Mouse (Mus musculus) adrenal gland, postnatal 36 days (tissue): ENCODE measurements around the gene Kcnh3. TPM values are rescaled to one million over a fixed set of nuclear protein-coding genes. Genes with fewer than 3 reads are reported as not detected.

Experiments used
- DNase-seq, 2 experiments: peaks; one replicate each; pipeline ENCODE4 v3.0.0; 2021; ENCODE audit warnings: mixed read lengths in 1 of 2
- long read RNA-seq, 2 experiments: library from polyadenylated mRNA; stranded (forward); transcript quantifications; one replicate each; pipeline ENCODE4 v2.0.0; 2021; ENCODE audit warnings: borderline sequencing depth in 2 of 2
- total RNA-seq, 2 experiments: library from RNA; stranded (reverse); gene quantifications; 2 replicates each; pipeline ENCODE4 v1.2.3; 2021

Kcnh3 gene
- total RNA-seq: 1 to 10 TPM in 1 of 2 experiments, under 1 TPM in 1; 0.40 to 1.2 TPM
- long read RNA-seq, experiment 1: 0 reads
- long read RNA-seq, experiment 2, partial matches to known transcripts: 0 of 1 reads
- long read RNA-seq, experiment 2, other reads (novel, unspliced or antisense): 0 of 1 reads

DNA sequence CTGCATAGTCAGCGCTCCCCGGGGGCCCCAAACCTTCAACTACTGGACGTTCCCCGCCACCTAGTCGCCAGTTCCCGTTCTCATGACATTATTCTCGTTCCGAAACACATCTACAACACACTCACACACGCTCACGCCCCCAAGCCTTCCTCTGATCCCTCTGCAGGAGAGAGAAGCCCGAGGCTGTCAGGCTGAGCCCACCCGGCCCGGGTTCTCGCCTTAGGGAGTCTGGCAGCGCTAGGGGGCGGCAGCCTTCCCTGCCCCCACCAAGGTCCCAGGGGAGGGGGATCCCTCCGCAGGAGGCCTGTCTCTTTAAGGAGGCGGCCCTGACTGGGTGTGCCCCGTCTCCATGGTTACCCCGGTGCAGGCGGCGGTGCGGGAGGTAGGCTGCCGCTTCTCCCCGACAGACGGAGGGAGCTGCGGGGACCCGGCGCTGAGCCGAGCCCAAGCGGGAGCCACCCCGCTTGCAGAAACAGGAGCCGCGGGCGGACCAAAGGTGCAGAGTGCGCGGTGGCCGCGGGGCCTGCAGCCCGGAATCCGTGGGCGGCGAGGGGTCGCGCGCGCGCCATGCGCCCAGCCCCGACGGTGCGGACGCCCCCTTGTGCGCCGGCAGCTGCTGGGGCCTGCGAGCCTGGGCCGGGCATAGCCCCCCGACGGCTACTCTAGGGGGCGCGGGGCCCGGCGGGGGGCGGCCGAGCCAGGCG is at the start of gene Kcnh3:
Gene Kcnh3, plus strand, starts transcription at position 654 of the 704 bp plus-strand sequence.
- peak; percentile 73 to 83 for DNase-seq

DNA sequence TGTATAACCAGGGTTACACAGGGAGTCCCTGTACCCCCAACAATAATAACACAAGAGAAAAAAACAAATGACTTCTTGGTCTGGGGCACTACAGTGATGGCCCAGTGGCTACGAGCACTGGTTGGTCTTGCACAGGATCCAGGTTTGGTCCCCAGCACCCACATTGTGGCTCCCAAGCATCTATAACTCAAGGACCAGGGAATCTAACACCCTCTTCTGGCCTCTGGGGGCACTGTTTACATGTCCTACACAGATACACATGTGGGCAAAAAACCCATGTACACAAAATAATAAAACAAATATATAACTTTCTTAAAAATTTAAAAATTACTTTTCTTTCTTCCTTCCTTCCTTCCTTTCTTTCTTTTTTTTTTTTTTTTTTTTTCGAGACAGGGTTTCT is 45.0 kb upstream of the Kcnh3 start:
- DNase-seq: no peak

DNA sequence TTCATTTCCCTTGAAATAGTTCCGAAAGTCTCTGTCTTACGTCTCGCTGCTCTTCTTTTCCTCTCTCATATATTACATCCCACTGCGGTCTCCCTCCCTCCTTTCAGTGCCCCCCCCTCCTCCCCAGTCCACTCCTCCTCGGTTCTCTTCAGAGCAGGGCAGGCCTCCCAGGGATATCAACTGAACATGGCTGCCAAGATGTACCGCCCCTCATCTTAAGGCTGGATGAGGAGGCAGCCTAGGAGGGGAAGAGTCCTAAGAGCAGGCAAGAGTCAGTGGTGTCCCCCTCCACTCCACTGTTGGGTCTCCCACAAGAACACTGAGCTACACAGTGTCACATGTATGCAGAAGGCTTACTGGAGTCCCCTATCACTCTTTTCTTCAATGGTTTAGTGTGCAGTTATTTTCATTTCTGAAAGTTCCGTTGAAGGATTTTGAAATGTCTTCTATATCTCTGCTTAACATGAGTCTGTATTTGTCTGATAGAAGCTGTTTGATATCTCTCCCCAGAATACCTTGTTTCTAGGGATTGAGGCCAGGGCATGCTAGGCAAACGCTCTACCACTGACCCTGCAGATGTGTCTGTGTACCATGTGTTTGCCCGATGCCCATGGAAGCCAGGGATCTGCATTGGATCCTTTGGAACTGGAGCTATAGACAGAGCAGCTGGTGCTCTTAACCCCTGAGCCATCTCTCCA is 40.3 kb upstream of the Kcnh3 start:
- no peak for DNase-seq

DNA sequence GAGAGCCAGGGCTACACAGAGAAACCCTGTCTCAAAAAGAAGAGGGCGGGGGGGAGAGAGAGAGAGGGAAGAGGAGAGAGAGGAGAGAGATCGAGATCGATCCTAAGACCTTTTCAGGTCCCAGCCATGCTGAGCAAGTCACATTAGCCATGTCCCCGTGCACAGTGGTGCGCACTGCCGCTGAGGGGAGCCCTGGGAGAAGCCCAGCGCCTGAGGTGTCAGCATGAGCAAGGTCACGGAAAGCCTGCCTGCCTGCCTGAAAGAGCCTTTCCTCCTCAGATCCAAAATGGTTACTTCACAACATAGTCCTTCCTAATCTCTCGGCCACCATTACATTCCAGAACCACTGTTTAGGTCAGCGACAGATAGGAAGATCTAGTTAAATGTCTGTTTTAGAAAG is 30.3 kb upstream of the Kcnh3 start:
- peak in 1 of 2 experiments; percentile 15 for DNase-seq

DNA sequence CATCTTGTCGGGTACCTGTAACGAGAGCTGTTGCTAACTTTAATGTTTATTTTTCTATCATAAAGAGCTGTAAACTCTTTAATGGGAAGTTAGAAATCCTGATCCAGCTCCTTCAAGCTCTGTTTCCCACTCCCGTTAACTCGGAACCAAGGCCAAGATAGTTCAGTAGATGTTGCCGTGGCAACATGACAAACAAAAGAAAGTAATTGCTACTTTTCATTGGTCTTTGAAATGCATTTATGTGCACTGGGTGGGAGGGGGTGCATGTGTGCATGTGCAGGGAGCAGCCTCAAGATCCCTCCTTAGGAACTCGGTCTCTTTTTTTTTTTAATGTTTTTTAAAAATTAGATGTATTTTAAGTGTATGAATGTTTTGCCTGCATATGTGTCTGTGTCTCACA is 29.6 kb upstream of the Kcnh3 start:
- DNase-seq: no peak

DNA sequence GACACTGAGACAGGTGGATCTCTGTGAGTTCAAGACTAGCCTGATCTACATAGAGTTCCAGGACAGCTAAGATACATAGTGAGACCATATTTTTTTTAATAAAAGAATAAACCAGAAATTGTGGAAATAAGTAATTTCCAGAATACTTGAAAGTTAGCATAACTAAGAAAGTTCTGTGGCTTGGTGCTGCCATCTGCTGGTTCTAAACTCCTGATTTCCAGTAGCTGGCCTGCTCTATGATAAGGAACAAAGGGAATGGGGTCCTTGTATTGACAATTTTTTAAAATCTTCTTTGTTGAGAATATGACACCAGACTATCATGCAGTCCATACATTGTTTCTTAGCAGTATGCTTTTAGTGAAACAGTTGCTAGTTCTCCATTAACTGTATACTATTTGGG is 25.9 kb upstream of the Kcnh3 start:
- DNase-seq: peak; percentile 26 to 58

DNA sequence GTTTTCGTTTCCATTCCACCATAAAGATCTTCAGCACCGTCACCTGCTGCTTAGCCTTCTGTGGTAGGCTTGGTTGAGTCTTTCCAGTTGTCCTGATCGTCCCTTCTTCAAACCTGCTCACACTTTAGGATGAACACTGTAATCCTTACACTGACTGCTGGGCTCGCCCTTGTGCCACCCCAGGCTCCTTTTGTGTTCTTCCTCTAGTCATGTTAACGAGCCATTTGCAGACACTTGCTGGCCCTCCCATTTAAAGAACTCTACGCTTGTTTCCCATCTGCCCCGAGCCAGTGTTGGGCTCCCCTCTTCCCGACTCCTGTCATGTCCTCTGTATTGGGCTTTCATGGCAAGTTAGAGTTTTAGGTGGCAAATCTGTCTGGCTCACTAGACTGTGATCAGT is 18.7 kb upstream of the Kcnh3 start:
- no peak for DNase-seq

DNA sequence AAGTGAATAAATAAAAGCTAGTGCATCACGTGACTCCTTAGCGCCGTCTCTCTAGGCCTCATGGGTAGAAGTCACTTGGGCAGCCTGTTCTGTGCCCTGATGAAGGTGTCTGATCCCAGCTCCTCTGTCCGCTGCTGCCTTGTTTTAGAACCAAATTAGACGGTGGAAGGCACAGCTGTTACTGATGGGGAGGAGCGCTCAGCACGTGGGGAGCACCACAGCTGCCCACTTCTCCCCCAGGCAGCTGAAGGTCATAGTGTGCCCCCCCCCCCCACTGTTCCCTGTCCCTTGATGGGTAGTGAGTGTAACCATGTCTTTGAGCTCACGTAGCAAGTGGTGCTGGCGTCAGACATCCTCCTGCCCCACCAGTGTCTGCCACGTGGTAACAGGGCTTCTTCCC is 11.5 kb upstream of the Kcnh3 start:
- no peak for DNase-seq

DNA sequence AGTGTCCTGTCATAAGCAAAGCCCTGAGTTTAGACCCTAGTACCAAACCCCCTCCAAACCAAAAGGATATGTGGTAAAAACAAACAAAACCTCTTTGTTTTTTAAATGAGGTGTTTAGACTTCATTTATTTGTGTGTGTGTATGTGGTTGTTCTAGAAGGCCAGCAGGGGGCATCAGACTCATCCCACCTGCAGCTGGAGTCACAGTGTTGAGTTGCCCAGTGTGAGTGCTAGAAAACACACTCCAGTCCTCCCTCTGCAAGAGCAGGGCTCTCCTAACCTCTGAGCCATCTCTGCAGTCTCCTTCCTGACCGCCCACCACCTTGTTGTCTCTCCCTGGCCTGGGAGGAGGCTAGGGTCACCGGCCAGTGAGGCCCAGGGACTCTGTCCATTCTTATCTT is 9.7 kb upstream of the Kcnh3 start:
- peak; percentile 17 to 35 for DNase-seq

DNA sequence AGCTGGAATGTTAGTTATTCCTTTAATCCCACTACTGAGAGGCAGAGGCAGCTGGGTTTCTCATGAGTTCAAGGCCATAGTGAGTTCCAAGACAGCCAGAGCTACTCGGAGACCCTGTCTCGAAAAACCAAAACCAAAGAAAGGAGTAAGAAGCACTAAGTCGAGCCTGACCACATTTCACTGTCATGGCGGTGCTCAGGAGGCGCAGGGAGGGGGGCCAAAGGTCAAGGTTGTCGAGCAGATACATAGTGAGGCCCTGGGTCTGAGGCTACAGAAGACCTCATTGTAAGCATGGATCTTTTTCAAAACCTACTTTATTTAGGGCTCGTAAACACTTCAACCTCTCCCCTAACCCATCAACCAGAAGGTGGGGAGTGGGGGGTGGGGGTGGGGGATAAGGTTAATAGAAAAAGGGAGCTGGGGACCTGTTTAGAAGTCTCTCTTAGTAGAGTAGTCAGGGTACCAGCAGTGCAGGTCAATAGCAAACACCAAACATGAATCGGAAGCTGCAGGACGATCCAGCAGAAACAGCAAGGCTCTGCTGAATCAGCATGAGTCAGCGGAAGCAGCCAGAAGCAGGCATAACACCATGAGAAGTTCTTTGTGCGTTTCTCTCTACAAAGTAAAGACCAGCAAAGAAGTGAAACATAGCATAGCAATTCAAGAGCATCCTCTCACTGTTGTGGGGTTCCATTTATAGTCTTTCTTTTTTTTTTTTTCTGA is 8.8 kb upstream of the Kcnh3 start:
- DNase-seq: peak; percentile 5 to 33

DNA sequence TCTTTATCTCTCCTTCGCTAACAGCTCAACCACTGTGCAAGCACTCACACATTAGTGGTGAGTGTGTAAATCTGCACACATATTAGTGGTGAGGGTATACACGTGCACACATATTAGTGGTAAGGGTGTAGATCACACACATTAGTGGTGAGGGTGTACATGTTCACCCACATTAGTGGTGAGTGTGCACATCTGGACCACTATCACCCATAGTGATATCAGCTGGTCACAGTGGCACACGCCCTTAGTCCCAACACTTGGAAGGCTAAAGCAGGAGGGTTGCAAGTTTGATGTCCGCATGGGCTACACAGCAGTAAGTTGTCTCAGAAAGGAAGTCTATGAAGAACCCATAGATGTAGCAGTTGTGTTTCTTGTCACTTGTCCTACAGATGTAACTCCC is 7.0 kb upstream of the Kcnh3 start:
- DNase-seq: no peak

DNA sequence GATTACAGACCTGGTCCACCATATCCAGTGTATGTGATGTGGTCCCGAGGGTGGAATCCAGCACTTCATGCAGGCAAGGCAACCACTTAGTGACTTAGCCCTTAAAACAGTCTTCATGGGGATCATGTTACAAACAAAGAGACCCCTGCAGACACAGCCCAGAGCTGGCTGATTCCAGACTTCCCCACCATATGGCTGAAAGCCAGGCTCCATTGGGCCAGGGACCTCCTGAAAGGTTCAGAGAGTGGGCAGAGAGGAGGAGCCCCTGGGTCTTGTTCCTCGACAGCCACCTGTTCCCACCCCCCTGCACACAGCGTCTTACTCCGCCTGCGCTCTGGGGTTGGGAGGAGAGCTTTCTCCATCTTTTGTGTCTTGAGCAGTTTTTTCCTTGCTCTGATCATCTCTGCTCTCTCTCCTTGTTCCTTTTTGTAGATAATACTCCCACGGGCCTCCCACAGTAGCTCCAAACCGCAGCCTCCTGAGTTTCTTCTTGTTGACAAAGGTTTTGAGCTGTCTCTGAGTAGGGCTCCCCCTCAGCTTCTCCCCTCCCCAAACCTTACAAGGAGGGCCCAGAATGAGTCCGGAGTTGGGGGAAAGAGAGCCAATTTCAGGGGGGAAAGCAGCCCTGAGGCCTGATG is 3.2 kb upstream of the Kcnh3 start:
- DNase-seq: no peak

DNA sequence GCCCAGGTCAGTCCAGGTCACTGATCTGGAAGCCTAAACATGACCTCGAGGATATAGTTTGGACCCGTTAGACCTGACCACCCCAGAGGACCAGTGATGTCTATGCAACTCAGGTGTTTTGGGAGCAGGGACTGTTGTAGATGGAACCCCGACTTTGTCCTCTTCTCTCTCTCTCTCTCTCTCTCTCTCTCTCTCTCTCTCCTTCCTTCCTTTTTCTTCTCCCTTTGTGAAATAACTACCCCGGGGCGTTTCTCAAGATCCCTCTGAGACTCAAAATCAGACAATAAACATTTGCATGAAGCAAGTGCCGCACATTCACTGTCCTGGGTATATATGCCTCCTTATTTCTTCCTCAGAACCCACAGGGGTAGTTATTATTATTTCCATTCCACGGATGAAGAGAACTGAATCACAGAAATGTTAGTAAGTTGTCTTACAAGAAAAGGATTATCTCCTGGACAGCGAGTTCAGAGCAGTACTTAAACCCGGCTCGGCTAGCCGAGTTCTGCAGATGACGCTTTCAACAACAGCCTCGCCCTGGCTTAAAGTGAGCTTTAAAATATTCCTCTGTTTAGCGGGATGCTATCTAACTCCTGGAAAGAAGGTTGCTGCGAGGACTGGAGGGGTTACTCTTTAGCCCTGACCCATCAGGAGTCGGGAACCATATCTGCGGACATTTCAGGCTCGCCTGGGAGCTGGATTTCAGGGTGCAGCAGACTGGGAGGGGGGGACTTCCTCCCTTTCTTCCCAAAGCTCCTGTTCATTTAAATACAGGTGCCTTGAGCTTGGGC is 1.7 kb upstream of the Kcnh3 start:
- no peak for DNase-seq

DNA sequence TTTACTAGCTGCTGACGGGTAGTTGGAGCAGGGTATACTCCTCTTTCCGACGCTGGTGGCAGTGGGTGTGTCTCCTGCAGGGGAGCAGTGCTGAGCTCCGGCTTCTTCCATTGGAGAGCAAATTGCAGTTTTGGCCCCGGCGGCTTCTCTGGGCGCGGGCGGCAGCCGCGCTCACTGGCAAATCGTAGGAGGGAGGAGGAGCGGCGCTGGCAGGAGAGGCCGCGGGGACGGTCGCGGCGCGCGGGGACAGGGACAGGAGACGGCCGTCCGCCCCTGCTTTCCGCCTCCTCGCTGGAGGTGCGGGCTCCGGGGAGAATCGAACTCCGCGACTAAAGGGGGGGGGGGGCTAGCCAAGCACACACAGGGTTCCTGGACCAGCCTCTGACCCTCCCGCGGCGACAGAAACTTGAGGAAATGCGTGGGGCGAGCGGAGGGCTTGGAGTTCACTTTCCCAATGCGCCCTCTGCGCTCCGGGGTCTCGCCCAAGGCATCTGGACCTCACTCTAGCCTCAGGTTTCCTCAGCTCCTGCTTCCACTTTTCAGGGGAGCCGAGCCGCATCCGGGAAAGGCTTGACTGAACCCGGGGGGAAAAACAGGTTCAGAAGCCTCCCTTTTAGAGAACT is 965 bp upstream of the Kcnh3 start:
- peak; percentile 80 to 81 for DNase-seq

DNA sequence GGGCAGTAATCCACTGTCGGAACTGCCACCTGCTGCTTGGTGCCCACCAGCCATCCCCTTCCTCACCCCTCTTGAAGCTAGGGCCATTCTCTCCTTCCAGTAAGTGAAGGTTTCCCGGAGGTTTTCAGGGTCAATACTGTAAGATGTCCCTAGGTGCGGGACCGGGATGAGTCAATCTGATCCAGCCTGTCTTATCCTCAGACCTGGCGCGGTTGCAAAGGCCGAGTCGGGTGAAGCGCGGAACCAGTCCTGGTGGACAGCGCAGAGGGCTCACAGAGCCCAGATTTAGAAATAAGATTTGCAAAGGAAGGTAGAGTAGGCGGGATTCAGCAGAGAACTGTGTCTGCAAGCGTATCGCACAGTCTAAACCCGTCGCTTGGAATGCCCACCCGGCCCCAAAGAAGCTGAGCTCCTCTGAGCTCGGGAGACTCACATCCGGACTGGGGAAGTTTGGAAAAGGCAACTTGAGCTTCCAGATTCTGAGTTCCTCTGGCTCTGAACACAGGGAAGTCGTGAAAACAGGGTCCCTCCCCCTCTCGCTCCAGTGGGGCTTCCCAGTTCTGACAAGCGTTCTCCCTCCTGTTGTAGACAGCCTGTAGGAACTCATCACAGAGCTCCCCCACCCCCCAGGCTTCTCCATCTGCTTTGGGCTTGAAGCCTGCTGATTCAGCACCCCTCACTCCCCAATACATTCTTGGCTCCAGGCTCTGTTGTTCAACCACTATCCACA is 585 bp downstream of the Kcnh3 start:
- peak; percentile 32 to 35 for DNase-seq

DNA sequence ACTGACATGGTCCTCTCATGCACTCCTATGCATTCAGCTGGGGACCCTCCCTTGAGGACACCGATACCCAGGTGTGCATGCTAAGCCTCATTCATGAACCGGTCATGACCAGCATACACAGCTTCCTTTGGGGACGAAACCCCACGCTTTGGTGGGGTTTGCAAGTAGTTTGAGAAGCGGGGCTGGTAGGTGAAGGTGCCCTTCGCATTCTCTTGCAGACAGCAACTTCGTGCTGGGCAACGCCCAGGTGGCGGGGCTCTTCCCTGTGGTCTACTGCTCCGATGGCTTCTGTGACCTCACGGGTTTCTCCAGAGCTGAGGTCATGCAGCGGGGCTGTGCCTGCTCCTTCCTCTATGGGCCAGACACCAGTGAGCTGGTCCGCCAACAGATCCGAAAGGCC is 1.4 kb downstream of the Kcnh3 start:
- no peak for DNase-seq

DNA sequence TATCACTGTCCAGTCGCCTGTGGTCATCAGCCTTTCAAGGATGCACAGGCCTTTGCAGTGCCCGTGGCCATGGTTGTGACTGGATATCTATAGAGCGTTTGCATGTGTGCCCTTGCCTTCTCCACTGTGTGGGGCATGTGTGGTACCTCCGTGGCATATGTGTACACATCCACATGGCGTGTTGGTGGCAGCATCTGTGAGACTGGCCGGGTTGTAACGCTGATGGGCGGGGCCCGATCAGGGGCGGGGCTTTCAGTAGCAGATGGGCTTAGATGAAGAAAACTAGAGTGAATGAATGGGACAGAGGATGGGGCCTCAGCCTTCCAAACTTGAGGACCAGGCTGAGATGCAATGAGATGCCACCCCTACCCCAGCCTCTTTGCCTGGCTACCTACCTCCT is 7.3 kb downstream of the Kcnh3 start:
- no peak for DNase-seq

DNA sequence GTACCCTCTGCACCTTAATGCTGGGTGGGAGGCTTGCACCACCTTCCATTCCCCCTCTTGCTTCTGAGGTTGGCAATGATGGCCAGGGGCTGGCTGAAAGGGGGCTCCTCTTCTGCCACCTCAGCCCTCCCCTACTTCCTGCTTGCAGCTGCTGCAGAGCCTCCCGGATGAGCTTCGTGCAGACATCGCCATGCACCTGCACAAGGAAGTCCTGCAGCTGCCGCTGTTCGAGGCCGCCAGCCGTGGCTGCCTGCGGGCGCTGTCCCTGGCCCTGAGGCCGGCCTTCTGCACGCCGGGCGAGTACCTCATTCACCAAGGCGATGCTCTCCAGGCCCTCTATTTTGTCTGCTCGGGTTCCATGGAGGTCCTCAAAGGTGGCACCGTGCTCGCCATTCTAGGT is 9.1 kb downstream of the Kcnh3 start:
- DNase-seq: no peak

DNA sequence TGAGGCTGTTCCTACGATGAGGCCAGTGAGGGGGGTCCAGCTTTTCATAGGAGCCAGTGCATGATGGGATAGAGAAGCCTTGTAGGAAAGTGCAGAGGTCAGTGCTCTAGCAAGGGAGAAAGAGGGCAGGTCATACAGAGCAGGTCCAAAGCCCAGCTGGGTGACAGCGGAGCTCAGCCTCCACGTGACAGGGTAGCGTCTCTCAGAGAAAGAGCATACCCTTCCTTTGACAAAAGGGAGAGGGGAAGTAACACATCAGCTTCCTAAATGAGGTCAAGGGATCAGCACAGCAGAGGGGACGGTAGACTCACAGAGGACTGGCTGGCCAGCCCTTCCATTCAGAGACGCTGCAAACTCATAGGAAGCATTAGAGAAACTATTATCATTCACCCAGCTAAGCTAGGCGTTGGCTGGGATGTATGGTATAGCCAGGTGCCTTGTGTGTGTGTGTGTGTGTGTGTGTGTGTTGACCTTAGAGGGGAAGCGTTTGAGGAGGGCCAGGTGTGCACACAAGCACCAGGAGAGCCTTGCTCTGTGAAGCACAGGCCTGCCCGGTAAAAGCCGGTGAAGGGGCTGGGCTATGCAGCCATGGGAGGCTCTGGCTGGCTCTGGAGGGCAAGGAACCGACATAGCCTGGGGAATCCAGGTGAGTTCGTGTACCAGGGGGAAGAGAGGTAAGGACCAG is 9.8 kb downstream of the Kcnh3 start:
- no peak for DNase-seq

DNA sequence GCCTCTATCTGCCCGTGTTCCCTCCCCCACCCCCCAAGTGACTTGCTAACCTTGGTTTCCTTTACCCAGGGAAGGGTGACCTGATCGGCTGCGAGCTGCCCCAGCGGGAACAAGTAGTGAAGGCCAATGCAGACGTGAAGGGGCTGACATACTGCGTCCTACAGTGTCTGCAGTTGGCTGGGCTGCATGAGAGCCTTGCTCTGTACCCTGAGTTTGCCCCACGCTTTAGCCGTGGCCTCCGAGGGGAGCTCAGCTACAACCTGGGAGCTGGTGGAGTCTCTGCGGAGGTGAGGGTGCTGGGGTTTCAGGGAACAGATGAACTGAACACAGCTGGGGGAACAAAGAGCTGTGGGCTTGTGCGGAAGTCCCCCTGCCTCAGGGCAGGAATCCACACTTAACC is 13.3 kb downstream of the Kcnh3 start:
- DNase-seq: no peak
